Mouse (Mus musculus): ENCODE data around the gene Ccdc113. TPM values are rescaled to one million over a fixed set of nuclear protein-coding genes. Genes with fewer than 3 reads are reported as not detected.

The Ccdc113 gene
- total and polyA plus RNA-seq, 3 experiments: not detected

DNA sequence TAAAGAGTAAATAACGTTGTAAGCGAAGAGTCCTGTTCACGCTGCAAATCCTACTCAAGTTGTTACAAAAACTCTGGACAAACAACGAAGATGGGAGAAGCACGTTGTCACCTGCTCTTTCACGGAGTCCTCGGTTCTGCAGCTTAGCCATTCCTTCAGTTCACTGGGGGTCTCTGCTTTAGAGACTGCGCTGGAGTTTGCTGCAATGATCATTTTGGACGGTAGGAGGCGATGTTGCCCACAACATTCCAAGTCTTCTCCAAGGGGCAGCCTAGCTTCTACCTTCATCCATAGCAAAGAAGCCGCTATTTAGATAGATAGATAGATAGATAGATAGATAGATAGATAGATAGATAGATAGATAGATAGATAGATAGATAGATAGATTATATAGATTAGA is 66.0 kb downstream of the Ccdc113 start:
- in situ Hi-C loops (cut with MboI; ENCODE audit: low pct_ligation_motif_present, low pct_unique_long_range_greater_than_20kb, low sequenced_read_pairs): loop anchor here (5.0 kb wide), 1 partner anchor 97 kb away; no protein-coding TSS in a partner anchor
- no peak overlapping the region for H3K27ac ChIP-seq (ENCODE audit: insufficient read depth, low read depth)
- H3K36me3 ChIP-seq (replicated peaks in 1 of 2; ENCODE audit: control insufficient read depth in 1 of 2, insufficient read depth in 1 of 2, low read length in 1 of 2): no peaks in the 10 kb centered on the region
- no peaks in the 10 kb centered on the region for H3K27me3 ChIP-seq (replicated peaks)
- no peaks in the 10 kb centered on the region for H3K4me1 ChIP-seq (ENCODE audit: control insufficient read depth in 1 of 2, insufficient read depth in 2 of 2)
- no peak overlapping the region for H3K9ac ChIP-seq (ENCODE audit: insufficient read depth, low read depth)
- H3K4me3 ChIP-seq (replicated peaks in 1 of 3; ENCODE audit: low read depth in 2 of 3, low read length in 2 of 3, poor library complexity in 1 of 3): no peak overlapping the region
- H3K9me3 ChIP-seq (replicated peaks; ENCODE audit: low read length): no peaks in the 10 kb centered on the region
- H3K79me2 ChIP-seq (replicated peaks; ENCODE audit: control insufficient read depth, extremely low read depth, insufficient read depth, poor library complexity, severe bottlenecking): no peaks in the 10 kb centered on the region
- peak; percentile 78 to 83 for TF ChIP-seq CTCF (conservative IDR thresholded peaks at IDR 0.05 in 1 of 2, IDR thresholded peaks at IDR 0.05 in 1 of 2; ENCODE audit: low read depth in 2 of 2, low read length in 2 of 2)
- peak; percentile 82 for TF ChIP-seq RAD21 (IDR thresholded peaks at IDR 0.05; ENCODE audit: low read depth, low read length)
- no peak for TF ChIP-seq JUND (conservative IDR thresholded peaks at IDR 0.05; ENCODE audit: low read depth, low read length)
- peak; percentile 65 for TF ChIP-seq SMC3 (IDR thresholded peaks at IDR 0.05; ENCODE audit: low read depth, low read length)
- dilution Hi-C loops (cut with MboI; ENCODE audit: extremely low pct_ligation_motif_present, extremely low pct_unique_long_range_greater_than_20kb, low sequenced_read_pairs): no loop called here
- H3K4me2 ChIP-seq (ENCODE audit: insufficient read depth, low read depth, poor library complexity, severe bottlenecking): no peak overlapping the region
- DNase-seq (ENCODE audit: extremely low read depth): peak; percentile 51

DNA sequence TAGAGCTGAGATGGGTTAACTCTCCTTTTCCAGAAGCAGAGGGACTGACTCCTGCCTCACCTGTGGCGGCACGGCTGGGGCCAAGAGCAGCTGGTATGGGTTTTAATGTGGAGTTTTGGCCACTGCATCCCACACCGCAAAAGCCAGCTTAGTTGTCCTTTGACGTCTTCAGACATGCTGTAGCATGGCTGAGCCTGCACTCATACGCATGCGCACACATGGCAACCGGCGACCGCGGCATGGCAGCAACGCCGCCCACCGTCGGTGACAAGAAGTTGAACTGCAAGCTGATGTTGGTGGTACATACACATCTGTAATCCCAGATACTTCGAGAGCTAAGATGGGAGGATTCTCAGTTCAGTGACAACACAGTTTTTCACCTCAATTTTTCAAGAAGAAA is 67.4 kb downstream of the Ccdc113 start:
- no peaks in the 10 kb centered on the region for H3K79me2 ChIP-seq (replicated peaks; ENCODE audit: control insufficient read depth, extremely low read depth, insufficient read depth, poor library complexity, severe bottlenecking)
- no peaks in the 10 kb centered on the region for H3K27me3 ChIP-seq (replicated peaks)
- no peaks in the 10 kb centered on the region for H3K9me3 ChIP-seq (replicated peaks; ENCODE audit: low read length)
- no peak for DNase-seq (ENCODE audit: extremely low read depth)
- no peak overlapping the region for H3K9ac ChIP-seq (ENCODE audit: insufficient read depth, low read depth)
- no peak overlapping the region for H3K27ac ChIP-seq (ENCODE audit: insufficient read depth, low read depth)
- dilution Hi-C loops (cut with MboI; ENCODE audit: extremely low pct_ligation_motif_present, extremely low pct_unique_long_range_greater_than_20kb, low sequenced_read_pairs): no loop called here
- no peaks in the 10 kb centered on the region for H3K4me1 ChIP-seq (ENCODE audit: control insufficient read depth in 1 of 2, insufficient read depth in 2 of 2)
- no peak overlapping the region for H3K4me2 ChIP-seq (ENCODE audit: insufficient read depth, low read depth, poor library complexity, severe bottlenecking)
- in situ Hi-C loops (cut with MboI; ENCODE audit: low pct_ligation_motif_present, low pct_unique_long_range_greater_than_20kb, low sequenced_read_pairs): loop anchor here (5.0 kb wide), 1 partner anchor 96 kb away; no protein-coding TSS in a partner anchor
- no peaks in the 10 kb centered on the region for H3K36me3 ChIP-seq (replicated peaks in 1 of 2; ENCODE audit: control insufficient read depth in 1 of 2, insufficient read depth in 1 of 2, low read length in 1 of 2)
- TF ChIP-seq PAX5 (IDR thresholded peaks at IDR 0.05; ENCODE audit: low read length) (no peak), TBP (conservative IDR thresholded peaks at IDR 0.05; ENCODE audit: low read depth, low read length) (no peak)
- no peak overlapping the region for H3K4me3 ChIP-seq (replicated peaks in 1 of 3; ENCODE audit: low read depth in 2 of 3, low read length in 2 of 3, poor library complexity in 1 of 3)

DNA sequence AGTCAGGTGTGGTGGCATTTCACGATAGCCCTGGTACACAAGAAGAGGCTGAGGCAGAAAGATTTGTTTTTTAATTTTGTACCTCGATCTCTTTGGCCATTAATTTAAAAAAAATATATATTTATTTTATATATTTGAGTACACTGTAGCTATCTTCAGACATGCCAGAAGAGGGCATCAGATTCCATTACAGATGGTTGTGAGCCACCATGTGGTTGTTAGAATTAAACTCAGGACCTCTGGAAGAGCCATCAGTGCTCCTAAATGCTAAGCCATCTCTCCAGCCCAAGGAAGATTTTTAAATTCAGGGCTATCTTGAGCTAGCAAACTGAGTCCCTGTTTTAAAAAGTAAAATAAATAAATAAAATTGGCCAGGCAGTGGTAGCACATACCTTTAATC is 68.3 kb downstream of the Ccdc113 start:
- DNase-seq (ENCODE audit: extremely low read depth): no peak
- H3K27me3 ChIP-seq (replicated peaks): no peaks in the 10 kb centered on the region
- H3K9me3 ChIP-seq (replicated peaks; ENCODE audit: low read length): no peaks in the 10 kb centered on the region
- no peak overlapping the region for H3K27ac ChIP-seq (ENCODE audit: insufficient read depth, low read depth)
- TF ChIP-seq GABPA (IDR thresholded peaks at IDR 0.05; ENCODE audit: insufficient replicate concordance, low read depth, low read length) (no peak), CHD2 (IDR thresholded peaks at IDR 0.05; ENCODE audit: low read length) (no peak), PAX5 (IDR thresholded peaks at IDR 0.05; ENCODE audit: low read length) (no peak), TBP (conservative IDR thresholded peaks at IDR 0.05; ENCODE audit: low read depth, low read length) (no peak), UBTF (IDR thresholded peaks at IDR 0.05; ENCODE audit: low read depth, low read length) (no peak), MEF2A (IDR thresholded peaks at IDR 0.05; ENCODE audit: borderline replicate concordance, low read depth, low read length) (no peak), USF1 (IDR thresholded peaks at IDR 0.05; ENCODE audit: low read depth, low read length) (no peak), CTCF (conservative IDR thresholded peaks at IDR 0.05 in 1 of 2, IDR thresholded peaks at IDR 0.05 in 1 of 2; ENCODE audit: low read depth in 2 of 2, low read length in 2 of 2) (peak in 1 of 2 experiments; percentile 72; a peak in 2 of 4 replicates), HCFC1 (IDR thresholded peaks at IDR 0.05; ENCODE audit: low read depth, low read length) (no peak), MYC (IDR thresholded peaks at IDR 0.05; ENCODE audit: low read depth, low read length) (peak; percentile 67; the same call in 1 of the 2 replicates), RAD21 (IDR thresholded peaks at IDR 0.05; ENCODE audit: low read depth, low read length) (peak; percentile 8), SMC3 (IDR thresholded peaks at IDR 0.05; ENCODE audit: low read depth, low read length) (peak; percentile 43)
- dilution Hi-C loops (cut with MboI; ENCODE audit: extremely low pct_ligation_motif_present, extremely low pct_unique_long_range_greater_than_20kb, low sequenced_read_pairs) (no loop called here), in situ Hi-C loops (cut with MboI; ENCODE audit: low pct_ligation_motif_present, low pct_unique_long_range_greater_than_20kb, low sequenced_read_pairs) (loop anchor here (5.0 kb wide), 1 partner anchor 95 kb away; no protein-coding TSS in a partner anchor)
- no peak overlapping the region for H3K4me2 ChIP-seq (ENCODE audit: insufficient read depth, low read depth, poor library complexity, severe bottlenecking)
- no peak overlapping the region for H3K4me3 ChIP-seq (replicated peaks in 1 of 3; ENCODE audit: low read depth in 2 of 3, low read length in 2 of 3, poor library complexity in 1 of 3)
- H3K79me2 ChIP-seq (replicated peaks; ENCODE audit: control insufficient read depth, extremely low read depth, insufficient read depth, poor library complexity, severe bottlenecking): no peaks in the 10 kb centered on the region
- H3K9ac ChIP-seq (ENCODE audit: insufficient read depth, low read depth): no peak overlapping the region
- peaks cover under 1 to 6% of the 10 kb centered on the region in 2 experiments; a peak in 2 of 4 replicates for H3K4me1 ChIP-seq (ENCODE audit: control insufficient read depth in 1 of 2, insufficient read depth in 2 of 2)
- no peaks in the 10 kb centered on the region for H3K36me3 ChIP-seq (replicated peaks in 1 of 2; ENCODE audit: control insufficient read depth in 1 of 2, insufficient read depth in 1 of 2, low read length in 1 of 2)

Data from CH12.LX (cell line).